Mouse (Mus musculus) embryonic facial prominence, embryonic 11.5 days (tissue): ENCODE data around the gene Zfp93. TPM values are rescaled to one million over a fixed set of nuclear protein-coding genes. Genes with fewer than 3 reads are reported as not detected.

Experiments
- ATAC-seq: fragments of 200-750 bp; cut with Nextera tagmentation; replicated peaks from 2 replicates; pipeline ENCODE4 v1.8.0; 2017; ENCODE audit warnings: low read depth; ENCODE audit not compliant: insufficient number of reproducible peaks, low FRiP score, low TSS enrichment
- DNase-seq: peaks from one replicate; pipeline ENCODE4 v3.0.0-alpha.2; 2015; ENCODE audit warnings: low spot score
- H3K27ac ChIP-seq: fragments of 300-500 bp; sonication (generic); replicated peaks from 2 replicates; pipeline ENCODE4 v1.5.1; 2014; ENCODE audit warnings: mild to moderate bottlenecking, low read depth, low read length, control low read depth
- H3K27me3 ChIP-seq: fragments of 300-500 bp; sonication (generic); 2 replicates; pipeline ENCODE4 v1.6.1; 2014; ENCODE audit warnings: mild to moderate bottlenecking, low read length, moderate library complexity, mixed read lengths; ENCODE audit not compliant: control insufficient read depth, insufficient read depth
- H3K36me3 ChIP-seq: fragments of 300-500 bp; sonication (generic); replicated peaks from 2 replicates; pipeline ENCODE4 v1.6.1; 2014; ENCODE audit warnings: low read depth, mild to moderate bottlenecking, low read length, moderate library complexity, mixed read lengths; ENCODE audit not compliant: control insufficient read depth, insufficient read depth
- H3K4me1 ChIP-seq: fragments of 300-500 bp; sonication (generic); 2 replicates; pipeline ENCODE4 v1.6.1; 2014; ENCODE audit warnings: low read length, mixed read lengths; ENCODE audit not compliant: control insufficient read depth, insufficient read depth
- H3K4me2 ChIP-seq: fragments of 300-500 bp; sonication (generic); 2 replicates; pipeline ENCODE4 v1.6.1; 2014; ENCODE audit warnings: low read depth, mild to moderate bottlenecking, control low read depth, low read length, moderate library complexity
- H3K4me3 ChIP-seq: fragments of 300-500 bp; sonication (generic); 2 replicates; pipeline ENCODE4 v1.5.1; 2014; ENCODE audit warnings: low read depth, low read length, control low read depth
- H3K9ac ChIP-seq: fragments of 300-500 bp; sonication (generic); replicated peaks from 2 replicates; pipeline ENCODE4 v1.6.1; 2014; ENCODE audit warnings: mild to moderate bottlenecking, control low read depth, low read length
- H3K9me3 ChIP-seq: fragments of 300-500 bp; sonication (generic); replicated peaks from 2 replicates; pipeline ENCODE4 v1.6.1; 2016; ENCODE audit warnings: mild to moderate bottlenecking, low read length, inconsistent platforms, mixed read lengths; ENCODE audit not compliant: control insufficient read depth
- WGBS: fragments of 180-500 bp; shearing (Covaris S2); extraction: QIAGEN DNeasy Blood & Tissue Kit; methylation state at CpG from one replicate; pipeline ENCODE4 v1.1.7; 2014; 5-methylcytosine and 5-hydroxymethylcytosine counted together
- polyA plus RNA-seq: library from polyadenylated mRNA; unstranded; fragments of >200 nt; fragmentation: Nextera tagmentation; extraction: Ambion mirVana; gene quantifications from 2 replicates; pipeline ENCODE4 v1.2.1, GENCODE M21; 2014

Gene Zfp93
- polyA plus RNA-seq, 1 experiment from 2014 or later, result 9.8 TPM

- H3K27me3 ChIP-seq, result no peaks in the 10 kb centered on the region
- no peak overlapping the region for H3K27ac ChIP-seq
- H3K4me2 ChIP-seq, result no peak overlapping the region
- DNase-seq (no peak), ATAC-seq (no peak)
- H3K9ac ChIP-seq, result no peak overlapping the region
- WGBS, result 56% methylated on average over 4 of the region's 4 CpGs
- no peaks in the 10 kb centered on the region for H3K4me1 ChIP-seq
- no peaks in the 10 kb centered on the region for H3K9me3 ChIP-seq
- H3K4me3 ChIP-seq, result no peak overlapping the region
- H3K36me3 ChIP-seq, result no peaks in the 10 kb centered on the region
These were observed 10.6 kb downstream of the Zfp93 start for GRCm38 (mm10) chr7:24280858-24281145.

DNA sequence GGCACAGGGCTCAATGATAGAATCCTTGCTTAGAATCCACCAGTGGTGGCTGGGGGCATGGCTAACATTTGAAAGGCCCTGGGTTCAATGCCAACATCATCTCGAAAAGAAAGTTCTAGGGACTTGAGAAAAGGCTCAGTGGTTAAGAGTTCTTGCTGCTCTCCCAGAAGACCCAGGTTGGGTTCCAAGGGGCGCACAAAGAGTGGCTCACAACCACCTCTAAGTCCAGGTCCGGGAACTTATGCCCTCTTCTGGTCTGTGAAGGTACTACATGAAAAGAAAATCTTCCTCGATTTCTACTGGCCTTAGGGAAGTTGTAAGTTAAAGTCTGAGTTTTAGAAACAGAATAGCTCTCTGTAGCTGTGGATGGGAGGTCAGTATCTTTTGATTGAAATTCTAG is 15.9 kb downstream of the Zfp93 start:
- H3K4me3 ChIP-seq, result no peak overlapping the region
- no peaks in the 10 kb centered on the region for H3K9me3 ChIP-seq
- H3K36me3 ChIP-seq, result peaks cover 13% of the 10 kb centered on the region
- no peaks in the 10 kb centered on the region for H3K27me3 ChIP-seq
- 48% methylated on average over 4 of the region's 4 CpGs for whole genome bisulfite sequencing
- no peak overlapping the region for H3K27ac ChIP-seq
- H3K4me2 ChIP-seq, result no peak overlapping the region
- no peaks in the 10 kb centered on the region for H3K4me1 ChIP-seq
- DNase-seq (no peak), ATAC-seq (no peak)
- no peak overlapping the region for H3K9ac ChIP-seq

- Histone ChIP-seq H3K9me3 (no peaks in the 10 kb centered on the region), H3K9ac (no peak overlapping the region), H3K27ac (no peak overlapping the region), H3K4me2 (no peak overlapping the region; the same call in 1 of the 2 replicates), H3K27me3 (no peaks in the 10 kb centered on the region), H3K4me1 (no peaks in the 10 kb centered on the region), H3K36me3 (peaks cover 21% of the 10 kb centered on the region), H3K4me3 (no peak overlapping the region)
- ATAC-seq, result no peak
- no peak for DNase-seq
- WGBS, result 78% methylated on average over 4 of the region's 4 CpGs
These were observed 16.7 kb downstream of the Zfp93 start for GRCm38 (mm10) chr7:24286916-24287315.

GRCm38 (mm10) chr7:24287670-24288069 is 17.4 kb downstream of the Zfp93 start:
- DNase-seq, result no peak

GRCm38 (mm10) chr7:24288512-24288911 is 18.3 kb downstream of the Zfp93 start:
- 92% methylated on average over 6 of the region's 6 CpGs for WGBS
- Histone ChIP-seq H3K4me2 (no peak overlapping the region), H3K27ac (no peak overlapping the region), H3K27me3 (no peaks in the 10 kb centered on the region), H3K9ac (no peak overlapping the region), H3K4me3 (no peak overlapping the region), H3K36me3 (peaks cover 28% of the 10 kb centered on the region), H3K4me1 (no peaks in the 10 kb centered on the region), H3K9me3 (no peaks in the 10 kb centered on the region)
- no peak for ATAC-seq
- DNase-seq, result no peak

More at GRCm38 (mm10) chr7:24287670-24288069, 17.4 kb downstream of the Zfp93 start:
- ATAC-seq, result no peak
- Histone ChIP-seq H3K4me3 (no peak overlapping the region), H3K27me3 (no peaks in the 10 kb centered on the region), H3K4me1 (no peaks in the 10 kb centered on the region), H3K9me3 (no peaks in the 10 kb centered on the region), H3K36me3 (peaks cover 28% of the 10 kb centered on the region), H3K9ac (no peak overlapping the region), H3K27ac (no peak overlapping the region), H3K4me2 (no peak overlapping the region)
- WGBS, result 79% methylated on average over 5 of the region's 5 CpGs

GRCm38 (mm10) chr7:24290106-24290693 is 20.0 kb downstream of the Zfp93 start:
- WGBS, result 96% methylated on average over 4 of the region's 4 CpGs
- no peaks in the 10 kb centered on the region for H3K4me1 ChIP-seq
- no peaks in the 10 kb centered on the region for H3K9me3 ChIP-seq
- ATAC-seq, result no peak
- no peak overlapping the region for H3K4me3 ChIP-seq
- no peak overlapping the region for H3K4me2 ChIP-seq
- H3K27me3 ChIP-seq, result no peaks in the 10 kb centered on the region
- H3K27ac ChIP-seq, result no peak overlapping the region
- H3K36me3 ChIP-seq, result peaks cover 33% of the 10 kb centered on the region
- no peak for DNase-seq
- H3K9ac ChIP-seq, result no peak overlapping the region

DNA sequence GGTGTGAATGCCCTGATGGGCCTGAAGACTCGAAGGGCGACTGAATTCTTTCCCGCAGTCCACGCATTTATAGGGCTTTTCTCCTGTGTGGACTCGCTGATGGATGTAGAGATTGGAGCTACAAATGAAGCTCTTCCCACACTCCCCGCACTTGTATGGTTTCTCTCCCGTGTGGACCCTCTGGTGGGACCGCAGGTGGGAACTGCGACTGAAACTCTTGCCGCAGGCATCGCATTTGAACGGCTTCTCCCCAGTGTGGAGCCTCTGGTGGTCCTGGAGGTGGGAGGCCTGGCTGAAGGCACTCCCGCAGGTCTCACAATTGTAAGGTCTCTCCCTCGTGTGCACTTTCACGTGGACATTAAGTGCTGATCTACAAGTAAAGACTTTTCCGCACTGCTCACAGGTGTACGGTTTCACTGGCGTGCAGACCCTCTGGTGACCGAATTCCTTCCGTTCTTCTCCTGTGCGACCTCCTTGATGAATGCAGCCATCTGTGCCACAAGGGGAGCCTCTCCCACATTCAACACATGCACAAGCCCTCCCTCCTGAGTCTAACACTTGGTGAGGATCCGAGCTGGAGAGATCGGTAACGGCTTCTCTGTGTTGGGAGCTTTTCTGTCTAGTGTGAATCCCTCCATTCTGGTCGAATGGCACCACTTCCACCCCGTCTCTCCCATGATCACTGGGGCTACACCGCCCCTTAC is 21.3 kb downstream of the Zfp93 start:
- no peak overlapping the region for H3K27ac ChIP-seq
- H3K4me1 ChIP-seq, result no peaks in the 10 kb centered on the region
- no peak overlapping the region for H3K4me2 ChIP-seq
- H3K9ac ChIP-seq, result no peak overlapping the region
- H3K36me3 ChIP-seq, result peaks cover 42% of the 10 kb centered on the region
- WGBS, result 90% methylated on average over 27 of the region's 27 CpGs
- H3K9me3 ChIP-seq, result no peaks in the 10 kb centered on the region
- H3K27me3 ChIP-seq, result no peaks in the 10 kb centered on the region
- DNase-seq (no peak), ATAC-seq (no peak)
- H3K4me3 ChIP-seq, result no peak overlapping the region

DNA sequence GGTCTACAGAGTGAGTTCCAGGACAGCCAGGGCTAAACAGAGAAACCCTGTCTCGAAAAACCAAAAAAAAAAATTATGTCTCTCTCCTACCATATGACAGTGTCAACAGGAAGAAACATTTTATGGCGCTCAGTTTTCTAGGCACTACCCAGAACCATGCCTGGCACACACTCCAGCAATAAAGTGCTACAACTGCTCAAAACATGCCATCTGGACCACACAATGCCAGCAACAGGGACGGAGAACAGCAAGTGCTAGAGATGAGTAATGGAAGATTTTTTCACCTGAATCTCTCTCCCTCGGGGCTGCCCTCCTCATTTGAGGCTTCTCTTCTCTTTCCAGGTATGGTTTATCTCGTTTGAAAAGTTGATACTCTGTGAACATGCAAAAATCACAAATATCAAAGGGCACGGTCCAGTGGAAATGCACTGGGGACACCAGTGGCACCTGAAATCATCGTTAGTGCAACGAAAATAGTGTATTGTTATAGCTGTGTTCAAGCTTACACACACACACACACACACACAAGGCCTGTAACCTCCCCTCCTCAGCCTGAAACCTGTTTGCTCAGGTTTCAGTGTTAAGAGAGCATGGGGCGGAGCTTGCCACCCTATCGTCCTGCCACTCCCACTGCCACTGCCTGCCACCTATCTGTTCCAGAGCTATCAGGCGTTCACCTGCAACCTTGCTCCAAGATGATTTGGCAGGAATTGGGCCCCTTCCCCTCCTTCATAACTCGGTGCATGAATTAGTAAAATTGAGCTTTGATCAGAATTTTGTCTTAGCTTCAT is 23.0 kb downstream of the Zfp93 start:
- no peak overlapping the region for H3K27ac ChIP-seq
- no peaks in the 10 kb centered on the region for H3K9me3 ChIP-seq
- H3K36me3 ChIP-seq, result peaks cover 42% of the 10 kb centered on the region
- DNase-seq (no peak), ATAC-seq (no peak)
- H3K4me1 ChIP-seq, result no peaks in the 10 kb centered on the region
- H3K4me3 ChIP-seq, result no peak overlapping the region
- no peak overlapping the region for H3K9ac ChIP-seq
- WGBS, result 90% methylated on average over 12 of the region's 12 CpGs
- no peak overlapping the region for H3K4me2 ChIP-seq
- H3K27me3 ChIP-seq, result no peaks in the 10 kb centered on the region
